Mouse (Mus musculus) frontal cortex, postnatal 25 days (tissue): ENCODE measurements around the gene Arl4d.
"Not testable (repeated sequence)": the region's sequence is repeated elsewhere in the genome, so short reads cannot be mapped to it uniquely, and the experiment has no call there.

Experiments
- DNase-seq, 2 experiments: peaks; one replicate each; pipeline ENCODE4 v3.0.0; 2022; ENCODE audit warnings: low spot score in 2 of 2

The Arl4d gene

GRCm38 (mm10) chr11:101664825-101665635 lies at the start of gene Arl4d:
Gene Arl4d (plus strand): TSS chr11:101665541.
- peak; percentile 92 to 95 for DNase-seq

- no peak for DNase-seq
Measured at GRCm38 (mm10) chr11:101616104-101616503, 49.2 kb upstream of the Arl4d start.

- DNase-seq = no peak
Measured at GRCm38 (mm10) chr11:101616948-101617767, 48.2 kb upstream of the Arl4d start.

GRCm38 (mm10) chr11:101617849-101618248 lies 47.5 kb upstream of the Arl4d start:
- DNase-seq = no peak

GRCm38 (mm10) chr11:101618596-101618995 lies 46.7 kb upstream of the Arl4d start:
- no peak for DNase-seq

GRCm38 (mm10) chr11:101620022-101620655 lies 45.2 kb upstream of the Arl4d start:
- not testable (repeated sequence) for DNase-seq

- DNase-seq = no peak
Measured at GRCm38 (mm10) chr11:101626649-101626994, 38.7 kb upstream of the Arl4d start.

GRCm38 (mm10) chr11:101626995-101627856 lies 38.1 kb upstream of the Arl4d start, which contains the start of gene Rdm1:
Gene Rdm1 (plus strand): TSS chr11:101627195.
- DNase-seq = peak; percentile 55 to 66

GRCm38 (mm10) chr11:101627857-101628559 lies 37.3 kb upstream of the Arl4d start:
- peak; percentile 59 to 62 for DNase-seq

- DNase-seq = not testable (repeated sequence)
Measured at GRCm38 (mm10) chr11:101628733-101629417, 36.5 kb upstream of the Arl4d start.

- DNase-seq = no peak
Measured at GRCm38 (mm10) chr11:101635660-101636059, 29.7 kb upstream of the Arl4d start.

GRCm38 (mm10) chr11:101639761-101640160 lies 25.6 kb upstream of the Arl4d start:
- no peak for DNase-seq

- DNase-seq = peak; percentile 63 to 71
Measured at GRCm38 (mm10) chr11:101640857-101641709, 24.3 kb upstream of the Arl4d start.

- DNase-seq = not testable (repeated sequence)
Measured at GRCm38 (mm10) chr11:101641710-101642642, 23.4 kb upstream of the Arl4d start.

- DNase-seq = no peak
Measured at GRCm38 (mm10) chr11:101642931-101643330, 22.4 kb upstream of the Arl4d start.

GRCm38 (mm10) chr11:101644591-101644990 lies 20.8 kb upstream of the Arl4d start:
- DNase-seq = no peak

- not testable (repeated sequence) for DNase-seq
Measured at GRCm38 (mm10) chr11:101645043-101645410, 20.3 kb upstream of the Arl4d start.
